Mouse (Mus musculus) limb, embryonic 15.5 days (tissue): ENCODE results near the gene Fto. TPM values are rescaled to one million over a fixed set of nuclear protein-coding genes. Genes with fewer than 3 reads are reported as not detected.

Experiments used
- polyA plus RNA-seq: library from polyadenylated mRNA; unstranded; fragments of >200 nt; fragmentation: Nextera tagmentation; extraction: Ambion mirVana; gene quantifications from 2 replicates; pipeline ENCODE4 v1.2.1, GENCODE M21; 2015

Fto gene
- polyA plus RNA-seq, 1 experiment from 2014 or later = 97.1 TPM

Other genes with a start within 250 kb of the Fto start
- 19.1 and 19.6 TPM in 2 replicates for gene Rbl2, start 243.5 kb upstream of the Fto start, polyA plus RNA-seq
- 63.6 and 65.5 TPM in 2 replicates for gene Aktip, start 113.5 kb upstream of the Fto start, polyA plus RNA-seq
- 14.9 and 15.1 TPM in 2 replicates for gene Rpgrip1l, start 263 bp upstream of the Fto start, polyA plus RNA-seq